Mouse (Mus musculus): ENCODE measurements around the gene Gm13762.
"Not testable (repeated sequence)": the region's sequence is repeated elsewhere in the genome, so short reads cannot be mapped to it uniquely, and the experiment has no call there.

GRCm38 (mm10) chr2:89021436-89021835 lies 41.4 kb upstream of the Gm13762 start:
- not testable (repeated sequence) for TF ChIP-seq MAZ (IDR thresholded peaks at IDR 0.05; ENCODE audit: low read depth, low read length); CTCF (IDR thresholded peaks at IDR 0.05 in 2 of 3, conservative IDR thresholded peaks at IDR 0.05 in 1 of 3; ENCODE audit: control insufficient read depth in 1 of 3, insufficient read depth in 1 of 3, low read depth in 2 of 3, low read length in 3 of 3, poor library complexity in 1 of 3, severe bottlenecking in 1 of 3); USF1 (IDR thresholded peaks at IDR 0.05; ENCODE audit: low read depth, low read length); RCOR1 (IDR thresholded peaks at IDR 0.05; ENCODE audit: low read depth, low read length); MAFK (IDR thresholded peaks at IDR 0.05; ENCODE audit: borderline replicate concordance, low read depth, low read length); POLR2A (IDR thresholded peaks at IDR 0.05; ENCODE audit: control insufficient read depth in 1 of 2, insufficient read depth in 1 of 2, low read depth in 1 of 2, low read length in 2 of 2, poor library complexity in 1 of 2); TCF12 (IDR thresholded peaks at IDR 0.05; ENCODE audit: low read depth, low read length); E2F4 (IDR thresholded peaks at IDR 0.05; ENCODE audit: borderline replicate concordance, low read depth, low read length); MAX (IDR thresholded peaks at IDR 0.05; ENCODE audit: low read length); MYB (IDR thresholded peaks at IDR 0.05; ENCODE audit: low read depth, low read length)
